Mouse (Mus musculus): ENCODE results near the gene Cracr2b. TPM values are rescaled to one million over a fixed set of nuclear protein-coding genes. Genes with fewer than 3 reads are reported as not detected.

Gene Cracr2b
- polyA plus RNA-seq, 1 experiment: 0.06 TPM

GRCm38 (mm10) chr7:141457236-141457635, 3.7 kb upstream of the Cracr2b start:
- Histone ChIP-seq H3K9me3 (ENCODE audit: control insufficient read depth, low read length) (peaks cover 6% of the 10 kb centered on the region; the same call in 1 of the 2 replicates), H3K27me3 (ENCODE audit: control insufficient read depth) (peaks cover 32% of the 10 kb centered on the region), H3K4me3 (replicated peaks) (no peak overlapping the region), H3K36me3 (ENCODE audit: control insufficient read depth) (peaks cover 21% of the 10 kb centered on the region), H3K4me1 (ENCODE audit: control insufficient read depth) (peaks cover 41% of the 10 kb centered on the region)
- no peak for TF ChIP-seq GATA1 (IDR thresholded peaks at IDR 0.05; ENCODE audit: low read length)
- TF ChIP-seq TAL1 (IDR thresholded peaks at IDR 0.05; ENCODE audit: low read length): no peak

DNA sequence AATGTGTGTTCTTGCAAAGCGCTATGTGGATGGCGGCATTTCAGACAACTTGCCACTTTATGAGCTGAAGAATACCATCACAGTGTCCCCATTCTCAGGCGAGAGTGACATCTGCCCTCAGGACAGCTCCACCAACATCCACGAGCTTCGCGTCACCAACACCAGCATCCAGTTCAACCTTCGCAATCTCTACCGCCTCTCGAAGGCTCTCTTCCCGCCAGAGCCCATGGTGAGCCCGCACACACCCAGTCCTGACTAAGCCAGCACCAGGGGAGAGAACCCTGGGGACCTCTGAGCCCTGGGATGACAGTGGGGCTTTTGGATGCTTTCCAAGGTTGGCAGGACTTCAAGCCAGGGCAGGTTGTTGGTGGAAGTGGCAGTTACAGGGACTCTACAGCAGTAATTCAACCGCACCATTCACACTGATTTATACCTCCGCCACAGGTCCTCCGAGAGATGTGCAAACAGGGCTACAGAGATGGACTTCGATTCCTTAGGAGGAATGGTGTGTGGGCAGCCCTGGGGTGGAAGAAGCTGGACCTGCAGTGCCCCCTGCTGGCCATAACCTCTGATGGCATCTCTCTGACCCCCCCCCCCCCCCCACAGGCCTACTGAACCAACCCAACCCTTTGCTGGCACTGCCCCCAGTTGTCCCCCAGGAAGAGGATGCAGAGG, 2.8 kb upstream of the Cracr2b start:
- Histone ChIP-seq H3K27me3 (ENCODE audit: control insufficient read depth) (peaks cover 41% of the 10 kb centered on the region), H3K4me1 (ENCODE audit: control insufficient read depth) (peaks cover 40% of the 10 kb centered on the region), H3K4me3 (replicated peaks) (no peak overlapping the region), H3K9me3 (ENCODE audit: control insufficient read depth, low read length) (peaks cover 7% of the 10 kb centered on the region; the same call in 1 of the 2 replicates), H3K36me3 (ENCODE audit: control insufficient read depth) (peaks cover 19% of the 10 kb centered on the region)
- TF ChIP-seq TAL1 (IDR thresholded peaks at IDR 0.05; ENCODE audit: low read length) (no peak), GATA1 (IDR thresholded peaks at IDR 0.05; ENCODE audit: low read length) (no peak)

GRCm38 (mm10) chr7:141458661-141459060, 2.2 kb upstream of the Cracr2b start:
- no peak for TF ChIP-seq TAL1 (IDR thresholded peaks at IDR 0.05; ENCODE audit: low read length)
- no peak for TF ChIP-seq GATA1 (IDR thresholded peaks at IDR 0.05; ENCODE audit: low read length)
- peaks cover 46% of the 10 kb centered on the region for H3K27me3 ChIP-seq (ENCODE audit: control insufficient read depth)
- no peak overlapping the region for H3K4me3 ChIP-seq (replicated peaks)
- H3K36me3 ChIP-seq (ENCODE audit: control insufficient read depth): peaks cover 16% of the 10 kb centered on the region
- H3K4me1 ChIP-seq (ENCODE audit: control insufficient read depth): peaks cover 38% of the 10 kb centered on the region
- H3K9me3 ChIP-seq (ENCODE audit: control insufficient read depth, low read length): peaks cover 7% of the 10 kb centered on the region; the same call in 1 of the 2 replicates

GRCm38 (mm10) chr7:141459301-141459711, 1.6 kb upstream of the Cracr2b start:
- Histone ChIP-seq H3K36me3 (ENCODE audit: control insufficient read depth) (peaks cover 16% of the 10 kb centered on the region), H3K4me1 (ENCODE audit: control insufficient read depth) (peaks cover 36% of the 10 kb centered on the region), H3K9me3 (ENCODE audit: control insufficient read depth, low read length) (peaks cover 8% of the 10 kb centered on the region; the same call in 1 of the 2 replicates), H3K27me3 (ENCODE audit: control insufficient read depth) (peaks cover 53% of the 10 kb centered on the region), H3K4me3 (replicated peaks) (no peak overlapping the region)
- no peak for TF ChIP-seq GATA1 (IDR thresholded peaks at IDR 0.05; ENCODE audit: low read length)
- TF ChIP-seq TAL1 (IDR thresholded peaks at IDR 0.05; ENCODE audit: low read length): no peak

- peaks cover 60% of the 10 kb centered on the region for H3K27me3 ChIP-seq (ENCODE audit: control insufficient read depth)
- peaks cover 15% of the 10 kb centered on the region; the same call in 1 of the 2 replicates for H3K9me3 ChIP-seq (ENCODE audit: control insufficient read depth, low read length)
- TF ChIP-seq TAL1 (IDR thresholded peaks at IDR 0.05; ENCODE audit: low read length) (no peak), GATA1 (IDR thresholded peaks at IDR 0.05; ENCODE audit: low read length) (no peak)
- H3K4me3 ChIP-seq (replicated peaks): no peak overlapping the region
- peaks cover 35% of the 10 kb centered on the region for H3K4me1 ChIP-seq (ENCODE audit: control insufficient read depth)
- H3K36me3 ChIP-seq (ENCODE audit: control insufficient read depth): peaks cover 16% of the 10 kb centered on the region
Observed at GRCm38 (mm10) chr7:141460001-141460390, 898 bp upstream of the Cracr2b start.

GRCm38 (mm10) chr7:141461521-141462332, 833 bp downstream of the Cracr2b start:
- H3K9me3 ChIP-seq (ENCODE audit: control insufficient read depth, low read length): peaks cover 16% of the 10 kb centered on the region; the same call in 1 of the 2 replicates
- H3K36me3 ChIP-seq (ENCODE audit: control insufficient read depth): peaks cover 16% of the 10 kb centered on the region
- H3K27me3 ChIP-seq (ENCODE audit: control insufficient read depth): peaks cover 77% of the 10 kb centered on the region
- peaks cover 28% of the 10 kb centered on the region for H3K4me1 ChIP-seq (ENCODE audit: control insufficient read depth)
- peak overlapping the region; percentile 5 for H3K4me3 ChIP-seq (replicated peaks)
- no peak for TF ChIP-seq TAL1 (IDR thresholded peaks at IDR 0.05; ENCODE audit: low read length)
- TF ChIP-seq GATA1 (IDR thresholded peaks at IDR 0.05; ENCODE audit: low read length): no peak

GRCm38 (mm10) chr7:141462333-141462821, 1.5 kb downstream of the Cracr2b start:
- Histone ChIP-seq H3K27me3 (ENCODE audit: control insufficient read depth) (peaks cover 79% of the 10 kb centered on the region), H3K4me3 (replicated peaks) (no peak overlapping the region), H3K4me1 (ENCODE audit: control insufficient read depth) (peaks cover 31% of the 10 kb centered on the region), H3K36me3 (ENCODE audit: control insufficient read depth) (peaks cover 15% of the 10 kb centered on the region), H3K9me3 (ENCODE audit: control insufficient read depth, low read length) (peaks cover 16% of the 10 kb centered on the region; the same call in 1 of the 2 replicates)
- TF ChIP-seq GATA1 (IDR thresholded peaks at IDR 0.05; ENCODE audit: low read length): no peak
- TF ChIP-seq TAL1 (IDR thresholded peaks at IDR 0.05; ENCODE audit: low read length): no peak

- Histone ChIP-seq H3K9me3 (ENCODE audit: control insufficient read depth, low read length) (peaks cover 16% of the 10 kb centered on the region; the same call in 1 of the 2 replicates), H3K4me3 (replicated peaks) (no peak overlapping the region), H3K36me3 (ENCODE audit: control insufficient read depth) (peaks cover 12% of the 10 kb centered on the region), H3K27me3 (ENCODE audit: control insufficient read depth) (peaks cover 79% of the 10 kb centered on the region), H3K4me1 (ENCODE audit: control insufficient read depth) (peaks cover 41% of the 10 kb centered on the region)
- TF ChIP-seq TAL1 (IDR thresholded peaks at IDR 0.05; ENCODE audit: low read length): no peak
- no peak for TF ChIP-seq GATA1 (IDR thresholded peaks at IDR 0.05; ENCODE audit: low read length)
Observed at GRCm38 (mm10) chr7:141463824-141464602, 3.1 kb downstream of the Cracr2b start.

All from erythroblast, embryonic 14.5 days (primary cell).